Comparison of ENCODE assay signal across 8 mouse cellular contexts in genomic region chr5:137583670-137584169, GRCm38 (mm10). TPM values are rescaled to one million over a fixed set of nuclear protein-coding genes. Genes with fewer than 3 reads are reported as not detected.
DNase-seq lines count a peak whose midpoint lies in the region; ATAC-seq and TF ChIP-seq lines count a peak whose summit lies in the region.

No protein-coding gene starts in this region.

- peak overlapping the region; percentile 56 for H3K4me3 ChIP-seq in lung, adult 2 months (replicated peaks; ENCODE audit: extremely low read depth, low read depth, low read length)
- H3K4me3 ChIP-seq in forebrain, embryonic 13.5 days: peak overlapping the region; percentile 38
- peak overlapping the region; percentile 32 for H3K4me3 ChIP-seq in hindbrain, embryonic 16.5 days (ENCODE audit: low read length)
- 0 out of 2 replicates have a peak overlapping the region, but pooled peaks have one; percentile 18 for H3K4me3 ChIP-seq in liver, embryonic 13.5 days (replicated peaks)
- H3K4me3 ChIP-seq in olfactory bulb, adult 2 months (ENCODE audit: insufficient read depth, low read depth, low read length): peak overlapping the region; percentile 42

- peaks cover 13% of the 10 kb centered on the region for H3K27me3 ChIP-seq in forebrain, embryonic 13.5 days
- H3K27me3 ChIP-seq in hindbrain, embryonic 16.5 days (replicated peaks; ENCODE audit: control insufficient read depth, insufficient read depth, low read length): no peaks in the 10 kb centered on the region; the same call in 1 of the 2 replicates
- 0 out of 2 replicates have a peak, but pooled peaks cover 9% of the 10 kb centered on the region for H3K27me3 ChIP-seq in liver, embryonic 13.5 days

- no peaks in the 10 kb centered on the region for H3K36me3 ChIP-seq in forebrain, embryonic 13.5 days (ENCODE audit: poor library complexity, severe bottlenecking)
- H3K36me3 ChIP-seq in hindbrain, embryonic 16.5 days (ENCODE audit: control insufficient read depth, insufficient read depth, low read length): no peaks in the 10 kb centered on the region
- H3K36me3 ChIP-seq in liver, embryonic 13.5 days: peaks cover 56% of the 10 kb centered on the region

- peak; percentile 11 for DNase-seq in lung, adult 2 months
- DNase-seq in lung, postnatal 25 days (ENCODE audit: low spot score): no peak
- DNase-seq in liver, embryonic 13.5 days: no peak

- no peak for TF ChIP-seq CTCF in lung, adult 2 months (IDR thresholded peaks at IDR 0.05; ENCODE audit: insufficient read depth, low read length)
- no peak for TF ChIP-seq CTCF in olfactory bulb, adult 2 months (IDR thresholded peaks at IDR 0.05; ENCODE audit: insufficient read depth, low read depth, low read length)

- H3K9ac ChIP-seq in forebrain, embryonic 13.5 days: peak overlapping the region; percentile 70
- H3K9ac ChIP-seq in hindbrain, embryonic 16.5 days (ENCODE audit: low read depth, low read length): peak overlapping the region; percentile 67
- H3K9ac ChIP-seq in liver, embryonic 13.5 days: no peak overlapping the region

- H3K9me3 ChIP-seq in forebrain, embryonic 13.5 days (replicated peaks): no peaks in the 10 kb centered on the region
- no peaks in the 10 kb centered on the region for H3K9me3 ChIP-seq in hindbrain, embryonic 16.5 days (ENCODE audit: control insufficient read depth, low read length)
- H3K9me3 ChIP-seq in liver, embryonic 13.5 days (replicated peaks): peaks cover 7% of the 10 kb centered on the region

- WGBS in lung, adult 2 months: 23% methylated on average over 27 of the region's 27 CpGs
- 19% methylated on average over 27 of the region's 27 CpGs for WGBS in forebrain, embryonic 13.5 days
- WGBS in hindbrain, embryonic 16.5 days: 27% methylated on average over 27 of the region's 27 CpGs
- WGBS in liver, embryonic 13.5 days (ENCODE audit: insufficient replicate concordance): 39% methylated on average over 27 of the region's 27 CpGs
- WGBS in olfactory bulb, adult 2 months: 16% methylated on average over 27 of the region's 27 CpGs

- H3K27ac ChIP-seq in forebrain, embryonic 13.5 days: peak overlapping the region; percentile 40; the same call in 1 of the 2 replicates
- H3K27ac ChIP-seq in hindbrain, embryonic 16.5 days (ENCODE audit: low read depth, low read length): peak overlapping the region; percentile 79
- H3K27ac ChIP-seq in liver, embryonic 13.5 days: no peak overlapping the region
- peak overlapping the region; percentile 48 for H3K27ac ChIP-seq in olfactory bulb, adult 2 months (ENCODE audit: insufficient read depth, low read depth, low read length)

- peak; percentile 89 for ATAC-seq in forebrain, embryonic 13.5 days
- peak; percentile 85 for ATAC-seq in hindbrain, embryonic 16.5 days
- 0 out of 2 replicates have a peak, but pooled peaks have one; percentile 28 for ATAC-seq in liver, embryonic 13.5 days (ENCODE audit: low read depth)
- ATAC-seq in monocyte, adult 5-6 weeks (replicated peaks; ENCODE audit: insufficient number of reproducible peaks, low FRiP score, low TSS enrichment, poor library complexity, severe bottlenecking): no peak
- no peak for ATAC-seq in inflammation-experienced regulatory T-cells, adult 6 months

- H3K4me2 ChIP-seq in forebrain, embryonic 13.5 days: peak overlapping the region; percentile 65
- H3K4me2 ChIP-seq in hindbrain, embryonic 16.5 days (ENCODE audit: low read length): peak overlapping the region; percentile 52
- H3K4me2 ChIP-seq in liver, embryonic 13.5 days: peak overlapping the region; percentile 25

- no peaks in the 10 kb centered on the region for H3K4me1 ChIP-seq in lung, adult 2 months (ENCODE audit: control insufficient read depth, insufficient read depth, low read length)
- peaks cover 12% of the 10 kb centered on the region for H3K4me1 ChIP-seq in forebrain, embryonic 13.5 days
- H3K4me1 ChIP-seq in hindbrain, embryonic 16.5 days (ENCODE audit: control insufficient read depth, insufficient read depth, low read depth, low read length): peaks cover 5% of the 10 kb centered on the region; the same call in 1 of the 2 replicates
- peaks cover 29% of the 10 kb centered on the region for H3K4me1 ChIP-seq in liver, embryonic 13.5 days (replicated peaks)
- H3K4me1 ChIP-seq in olfactory bulb, adult 2 months (ENCODE audit: control insufficient read depth, insufficient read depth, low read length): peaks cover 11% of the 10 kb centered on the region

- TF ChIP-seq POLR2A in lung, adult 2 months (IDR thresholded peaks at IDR 0.05; ENCODE audit: borderline replicate concordance, extremely low read depth, low read depth, low read length): 0 out of 2 replicates have a peak, but pooled peaks have one; percentile 7
- peak; percentile 27; the same call in 1 of the 2 replicates for TF ChIP-seq POLR2A in olfactory bulb, adult 2 months (IDR thresholded peaks at IDR 0.05; ENCODE audit: insufficient read depth, low read depth, low read length)

RNA-seq across cellular contexts. Expression of gene Tfr2, which starts 14.1 kb away (rescaled TPM):
- 0.54 and 0.69 TPM in 2 replicates for polyA plus RNA-seq in lung, adult 2 months (2012; rRNA removed)
- 1.2 and 1.5 TPM in 2 replicates for polyA plus RNA-seq in forebrain, embryonic 13.5 days (2015; fragmentation: Nextera tagmentation; extraction: Ambion mirVana)
- 7.9 and 8.4 TPM in 2 replicates for polyA plus RNA-seq in hindbrain, embryonic 16.5 days (2015; fragmentation: Nextera tagmentation; extraction: Ambion mirVana)
- polyA plus RNA-seq in liver, embryonic 13.5 days (2015; fragmentation: Nextera tagmentation; extraction: Ambion mirVana): 41.5 and 45.7 TPM in 2 replicates
- not detected in 2 replicates for polyA plus RNA-seq in olfactory bulb, adult 2 months (2012; ENCODE audit: insufficient read depth, insufficient read length, low replicate concordance, missing spikeins)
- 0.29 to 0.53 TPM (median 0.38 TPM) in 3 replicates for total RNA-seq in monocyte, adult 5-6 weeks (2017)
- polyA plus RNA-seq in inflammation-experienced regulatory T-cells, adult 6 months (2017; shearing (Covaris generic)): 1 to 10 TPM in 2 of 3 experiments, not detected in 1; 1.3 to 1.9 TPM

RNA-seq across cellular contexts. Expression of gene Mospd3, which starts 17.1 kb away (rescaled TPM):
- 89.1 and 103 TPM in 2 replicates for polyA plus RNA-seq in lung, adult 2 months (2012; rRNA removed)
- polyA plus RNA-seq in forebrain, embryonic 13.5 days (2015; fragmentation: Nextera tagmentation; extraction: Ambion mirVana): 31.1 and 31.9 TPM in 2 replicates
- 60.0 and 63.4 TPM in 2 replicates for polyA plus RNA-seq in hindbrain, embryonic 16.5 days (2015; fragmentation: Nextera tagmentation; extraction: Ambion mirVana)
- polyA plus RNA-seq in liver, embryonic 13.5 days (2015; fragmentation: Nextera tagmentation; extraction: Ambion mirVana): 32.3 and 32.8 TPM in 2 replicates
- not detected in 2 replicates for polyA plus RNA-seq in olfactory bulb, adult 2 months (2012; ENCODE audit: insufficient read depth, insufficient read length, low replicate concordance, missing spikeins)
- 3.0 to 5.9 TPM (median 5.8 TPM) in 3 replicates for total RNA-seq in monocyte, adult 5-6 weeks (2017)
- polyA plus RNA-seq in inflammation-experienced regulatory T-cells, adult 6 months (2017; shearing (Covaris generic)): 10 to 100 TPM; 24.5 to 34.8 (median 31.0) TPM

RNA-seq across cellular contexts. Expression of gene Pcolce, which starts 29.9 kb away (rescaled TPM):
- polyA plus RNA-seq in lung, adult 2 months (2012; rRNA removed): 280 and 290 TPM in 2 replicates
- 6.9 and 7.1 TPM in 2 replicates for polyA plus RNA-seq in forebrain, embryonic 13.5 days (2015; fragmentation: Nextera tagmentation; extraction: Ambion mirVana)
- 23.3 and 25.7 TPM in 2 replicates for polyA plus RNA-seq in hindbrain, embryonic 16.5 days (2015; fragmentation: Nextera tagmentation; extraction: Ambion mirVana)
- polyA plus RNA-seq in liver, embryonic 13.5 days (2015; fragmentation: Nextera tagmentation; extraction: Ambion mirVana): 15.5 and 16.1 TPM in 2 replicates
- polyA plus RNA-seq in olfactory bulb, adult 2 months (2012; ENCODE audit: insufficient read depth, insufficient read length, low replicate concordance, missing spikeins): not detected in 2 replicates
- total RNA-seq in monocyte, adult 5-6 weeks (2017): not detected in 3 replicates
- under 1 TPM in 2 of 3 experiments, not detected in 1; 0.40 to 0.80 TPM for polyA plus RNA-seq in inflammation-experienced regulatory T-cells, adult 6 months (2017; shearing (Covaris generic))

RNA-seq across cellular contexts. Expression of gene Actl6b, which starts 30.4 kb away (rescaled TPM):
- 0.07 TPM in 1 of 2 replicates, not detected in the other for polyA plus RNA-seq in lung, adult 2 months (2012; rRNA removed)
- polyA plus RNA-seq in forebrain, embryonic 13.5 days (2015; fragmentation: Nextera tagmentation; extraction: Ambion mirVana): 144 and 174 TPM in 2 replicates
- 268 and 271 TPM in 2 replicates for polyA plus RNA-seq in hindbrain, embryonic 16.5 days (2015; fragmentation: Nextera tagmentation; extraction: Ambion mirVana)
- 0.14 and 0.16 TPM in 2 replicates for polyA plus RNA-seq in liver, embryonic 13.5 days (2015; fragmentation: Nextera tagmentation; extraction: Ambion mirVana)
- polyA plus RNA-seq in olfactory bulb, adult 2 months (2012; ENCODE audit: insufficient read depth, insufficient read length, low replicate concordance, missing spikeins): not detected in 2 replicates
- total RNA-seq in monocyte, adult 5-6 weeks (2017): not detected in 3 replicates
- polyA plus RNA-seq in inflammation-experienced regulatory T-cells, adult 6 months (2017; shearing (Covaris generic)): not detected

RNA-seq across cellular contexts. Expression of gene Fbxo24, which starts 45.1 kb away (rescaled TPM):
- 0.89 and 1.0 TPM in 2 replicates for polyA plus RNA-seq in lung, adult 2 months (2012; rRNA removed)
- polyA plus RNA-seq in forebrain, embryonic 13.5 days (2015; fragmentation: Nextera tagmentation; extraction: Ambion mirVana): 0.14 and 0.22 TPM in 2 replicates
- polyA plus RNA-seq in hindbrain, embryonic 16.5 days (2015; fragmentation: Nextera tagmentation; extraction: Ambion mirVana): not detected in 2 replicates
- polyA plus RNA-seq in liver, embryonic 13.5 days (2015; fragmentation: Nextera tagmentation; extraction: Ambion mirVana): 0.08 TPM in 1 of 2 replicates, not detected in the other
- polyA plus RNA-seq in olfactory bulb, adult 2 months (2012; ENCODE audit: insufficient read depth, insufficient read length, low replicate concordance, missing spikeins): not detected in 2 replicates
- not detected in 3 replicates for total RNA-seq in monocyte, adult 5-6 weeks (2017)
- under 1 TPM in 2 of 3 experiments, not detected in 1; 0.33 to 0.67 TPM for polyA plus RNA-seq in inflammation-experienced regulatory T-cells, adult 6 months (2017; shearing (Covaris generic))

Comparison
In these comparisons a context has a peak if more than half of its experiments do, and no peak if none do; other contexts are left out.
1. ATAC-seq: peak in forebrain, embryonic 13.5 days (single experiment), hindbrain, embryonic 16.5 days (single experiment) and liver, embryonic 13.5 days (single experiment); none in monocyte, adult 5-6 weeks (single experiment) and inflammation-experienced regulatory T-cells, adult 6 months (single experiment).
2. Peak in every context shown above with its lines, with median percentiles within 50 percentile points of each other: H3K4me3 ChIP-seq and H3K4me2 ChIP-seq.